Mouse (Mus musculus): Measurements from ENCODE around the gene Rbm6. TPM values are rescaled to one million over a fixed set of nuclear protein-coding genes. Genes with fewer than 3 reads are reported as not detected.

Gene Rbm6
- total RNA-seq, 2 experiments from 2014 or later, result 22.0 to 22.7 TPM

- intact Hi-C loops (cut with DNase I), result no loop called here
- no peak for DNase-seq
- H3K4me3 ChIP-seq, result no peak overlapping the region
- no peak for TF ChIP-seq CTCF (IDR thresholded peaks at IDR 0.05)
- no peak overlapping the region for H3K27ac ChIP-seq
Measured at GRCm38 (mm10) chr9:107864493-107864892, 8.5 kb downstream of the Rbm6 start.

GRCm38 (mm10) chr9:107858343-107858742 is 14.7 kb downstream of the Rbm6 start:
- no peak overlapping the region for H3K27ac ChIP-seq
- intact Hi-C loops (cut with DNase I), result no loop called here
- no peak overlapping the region for H3K4me3 ChIP-seq
- TF ChIP-seq CTCF (IDR thresholded peaks at IDR 0.05), result no peak
- DNase-seq, result no peak

DNA sequence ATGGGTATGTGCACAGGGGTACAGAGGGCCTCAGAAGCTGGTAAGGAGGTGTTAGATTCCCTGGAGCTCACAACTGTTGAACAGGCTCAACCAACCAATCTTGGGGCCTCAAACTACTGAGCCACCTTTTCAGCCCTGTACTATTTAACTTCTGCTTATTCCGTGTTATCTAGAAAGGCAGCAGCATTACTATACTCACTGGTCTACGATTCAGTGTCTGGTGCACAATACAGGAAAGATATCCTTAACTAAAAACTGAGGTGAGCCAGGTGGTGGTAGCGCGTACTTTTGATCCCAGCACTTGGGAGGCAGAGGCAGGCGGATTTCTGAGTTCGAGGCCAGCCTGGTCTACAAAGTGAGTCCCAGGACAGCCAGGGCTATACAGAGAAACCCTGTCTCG is 24.1 kb downstream of the Rbm6 start:
- no peak for TF ChIP-seq CTCF (IDR thresholded peaks at IDR 0.05)
- intact Hi-C loops (cut with DNase I), result no loop called here
- DNase-seq, result no peak
- no peak overlapping the region for H3K27ac ChIP-seq
- no peak overlapping the region for H3K4me3 ChIP-seq

GRCm38 (mm10) chr9:107842709-107843108 is 30.3 kb downstream of the Rbm6 start:
- no peak overlapping the region for H3K27ac ChIP-seq
- TF ChIP-seq CTCF (IDR thresholded peaks at IDR 0.05), result no peak
- H3K4me3 ChIP-seq, result no peak overlapping the region
- no peak for DNase-seq
- intact Hi-C loops (cut with DNase I), result no loop called here

GRCm38 (mm10) chr9:107838869-107839268 is 34.2 kb downstream of the Rbm6 start:
- Histone ChIP-seq H3K4me3 (no peak overlapping the region), H3K27ac (no peak overlapping the region)
- no peak for TF ChIP-seq CTCF (IDR thresholded peaks at IDR 0.05)
- no peak for DNase-seq
- intact Hi-C loops (cut with DNase I), result no loop called here

GRCm38 (mm10) chr9:107833826-107834225 is 39.2 kb downstream of the Rbm6 start:
- intact Hi-C loops (cut with DNase I), result no loop called here
- no peak overlapping the region for H3K27ac ChIP-seq
- no peak for TF ChIP-seq CTCF (IDR thresholded peaks at IDR 0.05)
- DNase-seq, result peak; percentile 13
- no peak overlapping the region for H3K4me3 ChIP-seq

- no peak for DNase-seq
- TF ChIP-seq CTCF (IDR thresholded peaks at IDR 0.05), result no peak
- Histone ChIP-seq H3K4me3 (no peak overlapping the region), H3K27ac (no peak overlapping the region)
- intact Hi-C loops (cut with DNase I), result no loop called here
Measured at GRCm38 (mm10) chr9:107831765-107832164, 41.3 kb downstream of the Rbm6 start.

DNA sequence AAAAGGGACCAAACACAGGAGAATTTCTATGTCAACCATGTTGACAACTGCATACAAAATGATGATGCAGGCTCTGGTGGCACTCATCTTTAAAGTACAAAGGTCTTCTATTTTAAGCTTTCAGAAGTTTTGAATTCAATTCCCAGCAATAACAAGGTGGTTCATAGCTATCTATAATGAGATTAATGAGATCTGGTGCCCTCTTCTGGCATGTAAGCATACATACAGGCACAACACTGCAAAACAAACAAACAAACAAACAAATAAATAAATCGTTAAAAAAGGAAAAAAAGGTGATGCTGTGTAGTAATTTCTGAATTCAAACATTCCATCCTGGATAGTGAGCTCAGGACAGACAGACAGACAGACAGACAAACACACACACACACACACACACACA is 60.9 kb downstream of the Rbm6 start:
- intact Hi-C loops (cut with DNase I), result no loop called here

DNA sequence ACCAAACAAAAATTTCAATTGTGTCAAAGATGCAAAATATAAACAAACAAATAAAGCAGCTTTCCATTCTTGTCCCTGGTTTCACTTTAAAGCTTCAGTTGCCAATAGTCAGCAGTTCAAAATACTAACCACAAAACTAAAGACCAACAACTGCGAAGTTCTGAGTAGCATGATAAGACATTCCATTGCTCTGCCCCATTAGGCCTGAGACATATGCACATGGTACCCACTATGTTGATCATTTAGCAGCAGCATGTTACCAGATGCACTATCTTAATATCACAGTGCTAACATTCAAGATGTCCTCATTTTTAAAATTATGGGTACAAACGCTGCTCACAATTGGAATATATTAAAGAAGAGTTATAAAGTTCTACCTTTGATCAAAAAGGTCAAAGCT is 62.1 kb downstream of the Rbm6 start:
- Histone ChIP-seq H3K4me3 (no peak overlapping the region), H3K27ac (no peak overlapping the region)
- no peak for TF ChIP-seq CTCF (IDR thresholded peaks at IDR 0.05)
- intact Hi-C loops (cut with DNase I), result no loop called here
- DNase-seq, result no peak

More for the DNA sequence above, 60.9 kb downstream of the Rbm6 start:
- Histone ChIP-seq H3K27ac (no peak overlapping the region), H3K4me3 (no peak overlapping the region)
- DNase-seq, result no peak
- TF ChIP-seq CTCF (IDR thresholded peaks at IDR 0.05), result peak; percentile 27

GRCm38 (mm10) chr9:107791714-107792113 is 81.3 kb downstream of the Rbm6 start:
- intact Hi-C loops (cut with DNase I), result no loop called here

GRCm38 (mm10) chr9:107782536-107783203 is 90.4 kb downstream of the Rbm6 start:
- intact Hi-C loops (cut with DNase I), result no loop called here
- no peak for TF ChIP-seq CTCF (IDR thresholded peaks at IDR 0.05)
- Histone ChIP-seq H3K4me3 (no peak overlapping the region), H3K27ac (no peak overlapping the region)
- no peak for DNase-seq

More at GRCm38 (mm10) chr9:107791714-107792113, 81.3 kb downstream of the Rbm6 start:
- no peak overlapping the region for H3K4me3 ChIP-seq
- no peak for TF ChIP-seq CTCF (IDR thresholded peaks at IDR 0.05)
- no peak overlapping the region for H3K27ac ChIP-seq
- no peak for DNase-seq

DNA sequence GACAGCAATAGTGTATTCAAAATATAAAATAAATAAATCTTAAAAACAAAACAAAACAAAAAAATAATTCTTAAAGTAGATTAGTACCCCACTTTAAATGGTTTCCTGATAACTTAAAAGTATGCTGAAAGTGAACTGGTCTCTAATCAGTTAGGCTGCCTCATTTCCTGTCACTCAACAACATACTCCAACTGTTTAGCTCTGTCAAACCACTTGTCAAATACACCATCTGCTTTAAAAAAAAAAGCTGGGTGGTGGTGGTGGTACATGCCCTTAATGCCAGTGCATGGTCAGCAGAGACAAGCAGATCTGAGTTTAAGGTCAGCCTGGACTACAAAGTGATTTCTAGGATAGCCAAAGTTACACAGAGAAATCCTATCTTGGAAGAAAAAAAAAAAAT is 96.2 kb downstream of the Rbm6 start:
- Histone ChIP-seq H3K27ac (no peak overlapping the region), H3K4me3 (no peak overlapping the region)
- no peak for DNase-seq
- intact Hi-C loops (cut with DNase I), result no loop called here
- no peak for TF ChIP-seq CTCF (IDR thresholded peaks at IDR 0.05)

DNA sequence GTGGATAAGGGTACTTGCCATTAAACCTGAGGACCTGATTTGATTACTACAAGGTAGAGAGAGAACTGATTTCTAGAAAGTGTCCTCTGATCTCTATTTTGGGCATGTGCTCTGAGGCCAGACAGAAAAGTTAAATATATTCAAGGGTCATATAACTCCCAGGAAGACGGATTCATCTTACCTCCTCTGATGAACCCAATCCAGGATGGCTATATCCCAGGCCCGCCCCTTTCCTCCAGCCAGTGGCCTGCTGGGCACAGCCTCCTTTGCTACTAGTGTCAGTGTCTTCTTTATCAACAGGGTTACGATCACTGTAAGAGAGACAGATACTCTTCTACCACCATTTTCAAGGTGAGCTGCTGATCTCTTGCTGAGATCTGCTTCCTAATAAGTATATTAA is 98.6 kb downstream of the Rbm6 start:
- TF ChIP-seq CTCF (IDR thresholded peaks at IDR 0.05), result no peak
- DNase-seq, result peak; percentile 83
- intact Hi-C loops (cut with DNase I), result no loop called here
- Histone ChIP-seq H3K27ac (peak overlapping the region; percentile 73), H3K4me3 (peak overlapping the region; percentile 21; the same call in 1 of the 2 replicates)

DNA sequence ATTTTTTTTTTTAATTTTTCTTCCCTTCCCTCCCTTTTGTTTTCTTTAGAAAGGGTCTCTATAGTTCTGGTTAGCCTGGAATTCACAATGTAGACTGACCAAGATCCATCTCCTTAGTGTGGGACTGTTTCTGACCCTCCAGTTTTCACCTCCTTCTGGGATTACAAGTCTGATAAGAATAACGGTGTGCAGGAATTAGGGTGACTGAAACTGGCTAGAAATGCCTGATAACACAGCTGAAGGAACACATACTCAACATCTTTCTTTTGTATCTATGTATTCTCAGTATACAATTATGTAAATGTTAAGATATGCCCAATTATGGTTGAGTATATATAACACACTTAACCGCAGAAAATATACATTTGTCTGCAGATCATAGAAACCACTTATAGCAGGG is 101.3 kb downstream of the Rbm6 start:
- Histone ChIP-seq H3K4me3 (no peak overlapping the region), H3K27ac (no peak overlapping the region)
- intact Hi-C loops (cut with DNase I), result no loop called here
- no peak for TF ChIP-seq CTCF (IDR thresholded peaks at IDR 0.05)
- no peak for DNase-seq

All from gastrocnemius, adult 2 months (tissue).